Mouse (Mus musculus) gastrocnemius, adult 2 months (tissue): ENCODE results near the gene Zc3h6. TPM values are rescaled to one million over a fixed set of nuclear protein-coding genes. Genes with fewer than 3 reads are reported as not detected.

Source experiments
- DNase-seq: peaks from one replicate; pipeline ENCODE4 v3.0.0; 2022
- H3K27ac ChIP-seq: fragments of 200-600 bp; 2 replicates; pipeline ENCODE4 v1.8.1; 2022; ENCODE audit warnings: mild to moderate bottlenecking
- H3K4me3 ChIP-seq: fragments of 200-600 bp; 2 replicates; pipeline ENCODE4 v1.8.1; 2022; ENCODE audit warnings: mild to moderate bottlenecking, moderate library complexity
- CTCF ChIP-seq: fragments of 200-600 bp; IDR thresholded peaks from 2 replicates; pipeline ENCODE4 v1.8.1; 2022; ENCODE audit warnings: antibody characterized with exemption, mild to moderate bottlenecking, moderate library complexity
- intact Hi-C: fragments of 180-260 bp; cut with DNase I; formaldehyde crosslinking; loops from one replicate; pipeline ENCODE4 v1.15.1; 2025
- total RNA-seq, 2 experiments: library from RNA; stranded (reverse); gene quantifications; 2 replicates each; pipeline ENCODE4 v1.2.3; 2021

Zc3h6 gene
- total RNA-seq, 2 experiments from 2014 or later, result 5.0 to 9.0 TPM

DNA sequence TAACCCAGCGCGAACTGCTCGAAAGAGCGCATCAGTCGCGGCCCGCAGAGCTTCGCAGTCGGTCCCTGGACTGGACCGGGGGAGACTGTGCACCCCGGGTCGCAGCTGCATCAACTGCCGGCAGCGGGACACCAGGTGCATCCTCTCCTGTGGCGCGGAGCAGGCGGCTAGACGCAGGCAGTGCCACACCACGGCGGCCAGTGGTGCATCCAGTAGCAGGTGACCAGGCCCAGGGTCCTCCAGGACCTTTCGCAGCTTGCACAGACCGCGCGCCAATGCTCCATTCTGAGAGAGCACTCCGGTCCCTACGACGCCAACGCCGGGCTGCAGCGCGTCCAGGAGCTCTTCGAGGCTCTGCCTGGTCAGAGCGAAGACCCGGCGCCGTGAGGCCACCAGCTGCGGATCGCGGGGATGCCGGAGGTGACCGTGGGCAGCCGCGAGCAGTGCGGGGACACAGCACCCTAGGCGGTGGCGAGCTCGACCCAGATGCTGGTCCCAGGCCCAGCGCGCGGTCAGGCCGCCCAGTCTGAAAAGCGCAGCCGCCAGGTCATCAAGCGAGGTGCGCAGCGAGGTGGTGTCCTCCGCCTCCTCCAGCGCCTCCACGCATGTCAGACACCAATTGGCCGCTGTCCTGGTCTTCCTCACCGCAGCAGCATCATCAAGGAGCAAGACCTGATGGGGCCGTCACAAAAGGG, 71.9 kb downstream of the Zc3h6 start:
- peak overlapping the region; percentile 68 for H3K4me3 ChIP-seq
- peak; percentile 43 for DNase-seq
- intact Hi-C loops, result no loop called here
- TF ChIP-seq CTCF, result no peak
- H3K27ac ChIP-seq, result no peak overlapping the region

DNA sequence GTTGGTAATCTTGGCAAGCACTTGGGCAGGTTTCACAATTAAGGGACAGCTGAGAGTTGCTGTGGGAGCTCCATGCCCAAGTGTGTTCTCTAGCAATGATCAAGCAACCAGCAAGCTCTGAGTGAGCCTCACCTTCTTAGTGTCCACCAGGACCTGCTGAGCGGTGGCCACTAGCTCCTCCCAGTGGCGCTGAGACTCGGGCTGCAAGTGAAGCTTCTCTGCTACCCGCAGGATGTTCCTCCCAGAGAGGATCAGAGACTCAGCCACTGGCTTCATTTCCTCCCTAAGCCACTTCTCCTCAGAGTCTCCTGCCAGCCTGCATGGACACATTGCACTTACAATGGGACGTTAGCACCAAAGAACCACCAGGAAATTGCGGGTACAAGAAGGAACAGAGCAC, 73.4 kb downstream of the Zc3h6 start:
- no peak for DNase-seq
- H3K4me3 ChIP-seq, result no peak overlapping the region
- peak; percentile 15; the same call in 1 of the 2 replicates for TF ChIP-seq CTCF
- H3K27ac ChIP-seq, result no peak overlapping the region
- intact Hi-C loops, result no loop called here

GRCm38 (mm10) chr2:129046172-129046845, 79.1 kb downstream of the Zc3h6 start:
- intact Hi-C loops, result no loop called here

GRCm38 (mm10) chr2:129046846-129047196, 79.6 kb downstream of the Zc3h6 start:
- intact Hi-C loops, result no loop called here
- DNase-seq, result no peak
- no peak overlapping the region for H3K27ac ChIP-seq
- H3K4me3 ChIP-seq, result no peak overlapping the region
- no peak for TF ChIP-seq CTCF

More at GRCm38 (mm10) chr2:129046172-129046845, 79.1 kb downstream of the Zc3h6 start:
- H3K27ac ChIP-seq, result no peak overlapping the region
- H3K4me3 ChIP-seq, result no peak overlapping the region
- no peak for TF ChIP-seq CTCF
- DNase-seq, result no peak

DNA sequence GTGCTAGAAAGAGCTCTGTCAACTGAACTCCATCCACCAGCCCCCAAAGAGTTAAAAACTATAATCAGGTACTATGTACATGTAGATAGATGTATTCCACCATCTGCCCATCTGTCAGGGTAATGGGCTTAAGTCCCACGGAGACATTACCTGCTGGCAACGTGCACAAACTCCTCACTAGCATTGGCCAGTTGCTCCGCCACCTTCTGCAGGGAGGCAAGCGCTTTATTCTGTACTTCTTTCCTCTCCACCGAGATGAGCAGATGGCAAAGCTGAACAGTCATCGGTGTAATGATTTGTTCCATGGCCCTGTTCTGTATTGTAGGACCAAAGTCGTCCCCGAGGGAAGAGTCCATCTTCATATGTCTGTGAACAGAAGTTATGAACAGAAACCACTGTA, 80.6 kb downstream of the Zc3h6 start, which contains the start of gene Vinac1:
Vinac1 (minus strand) TSS at position 362 of the 400 bp plus-strand sequence.
- intact Hi-C loops, result no loop called here
- no peak for TF ChIP-seq CTCF
- H3K27ac ChIP-seq, result no peak within 1 kb of the TSS
- no peak within 1 kb of the TSS for H3K4me3 ChIP-seq
- DNase-seq, result no peak

DNA sequence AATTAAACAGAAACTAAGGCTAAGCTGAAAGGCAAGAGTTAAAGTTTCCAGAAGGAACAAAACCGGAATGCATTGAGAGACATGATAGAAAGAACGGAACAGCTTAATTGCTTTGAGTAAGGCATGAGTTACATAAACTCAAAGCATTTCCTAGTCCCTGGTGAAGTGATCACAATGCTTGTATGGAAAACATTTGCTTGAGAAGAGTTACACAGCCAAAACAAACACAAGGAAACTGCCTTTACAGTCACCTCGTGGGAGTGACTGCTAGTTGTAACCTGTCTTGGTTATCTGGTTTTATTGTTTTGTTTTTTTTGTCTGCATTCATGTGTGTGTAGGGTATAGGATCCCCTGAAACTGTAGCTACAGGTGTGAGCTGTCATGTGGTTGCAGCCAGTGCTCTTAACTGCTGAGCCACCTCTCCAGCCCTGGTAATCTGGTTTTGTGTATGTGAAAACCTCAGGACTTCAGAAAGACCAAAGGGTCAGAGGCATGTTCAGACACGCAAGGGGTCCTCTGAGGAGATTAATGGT, 85.3 kb downstream of the Zc3h6 start:
- TF ChIP-seq CTCF, result no peak
- H3K4me3 ChIP-seq, result no peak overlapping the region
- DNase-seq, result no peak
- intact Hi-C loops, result no loop called here
- H3K27ac ChIP-seq, result no peak overlapping the region

DNA sequence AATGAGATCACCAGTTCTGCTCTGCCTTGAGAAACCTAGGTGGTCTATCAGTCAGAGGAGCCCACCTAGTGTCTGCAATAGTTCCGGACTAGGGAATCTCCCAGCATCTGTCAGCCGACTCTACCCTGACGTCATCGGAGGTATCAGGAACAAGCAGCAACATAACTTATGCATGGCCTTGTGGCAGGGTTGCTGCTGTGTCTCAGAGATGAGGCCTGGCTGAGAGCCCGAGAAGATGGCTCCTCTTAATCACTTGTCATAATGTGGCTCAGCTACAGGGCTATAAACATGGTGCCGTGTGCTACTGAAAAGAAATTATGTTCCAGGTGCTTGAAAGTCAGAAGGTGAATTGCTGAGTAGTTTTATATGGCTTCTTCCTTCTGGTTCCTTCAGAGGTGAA, 88.5 kb downstream of the Zc3h6 start:
- DNase-seq, result no peak
- intact Hi-C loops, result no loop called here
- Histone ChIP-seq H3K27ac (no peak overlapping the region), H3K4me3 (no peak overlapping the region)
- TF ChIP-seq CTCF, result no peak

DNA sequence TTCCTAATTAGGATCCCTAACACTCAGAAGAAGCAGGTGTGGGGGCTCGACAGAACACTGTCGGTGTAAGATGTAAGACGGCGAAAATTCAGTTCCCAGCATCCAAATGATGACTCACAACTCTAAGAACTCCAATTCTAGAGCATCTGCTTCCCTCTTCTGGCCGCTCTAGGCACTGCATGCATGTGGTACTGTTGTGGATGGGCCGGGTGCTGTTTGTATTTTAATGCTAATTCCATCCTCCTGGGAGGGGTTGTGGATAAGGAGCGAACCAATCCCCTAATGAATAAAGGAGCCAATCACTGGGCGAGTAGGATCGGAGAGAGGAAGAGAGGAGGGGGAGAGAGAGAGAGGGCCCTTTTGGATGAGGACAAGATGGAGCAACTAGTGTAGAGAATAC, 89.4 kb downstream of the Zc3h6 start:
- intact Hi-C loops, result no loop called here
- H3K4me3 ChIP-seq, result no peak overlapping the region
- TF ChIP-seq CTCF, result peak; percentile 60
- no peak overlapping the region for H3K27ac ChIP-seq
- no peak for DNase-seq

GRCm38 (mm10) chr2:129057256-129057655, 90.1 kb downstream of the Zc3h6 start:
- Histone ChIP-seq H3K4me3 (no peak overlapping the region), H3K27ac (no peak overlapping the region)
- TF ChIP-seq CTCF, result no peak
- intact Hi-C loops, result no loop called here
- no peak for DNase-seq

DNA sequence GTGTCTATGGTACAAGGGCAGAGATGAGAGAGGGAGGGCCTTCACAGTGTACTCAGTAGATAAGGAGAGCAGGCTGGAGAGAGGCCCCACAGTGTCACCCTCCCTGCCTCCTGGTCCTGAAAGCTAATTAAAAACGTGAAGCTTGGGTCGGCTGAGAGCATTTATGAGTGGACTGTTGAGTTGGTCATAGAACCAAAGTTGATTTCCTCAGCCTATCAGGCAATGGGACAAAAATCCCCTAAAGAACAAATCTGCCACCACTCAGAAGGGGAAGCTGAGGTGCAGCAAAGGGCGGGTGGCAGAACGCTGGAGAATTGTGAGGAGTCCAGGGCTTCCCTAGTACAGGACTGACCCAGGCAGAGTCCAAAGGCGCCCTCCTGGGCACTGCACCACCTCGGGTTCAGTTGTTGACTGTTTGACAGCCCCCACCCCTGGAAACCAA, 90.7 kb downstream of the Zc3h6 start:
- Histone ChIP-seq H3K4me3 (no peak overlapping the region), H3K27ac (no peak overlapping the region)
- TF ChIP-seq CTCF, result no peak
- no peak for DNase-seq
- intact Hi-C loops, result no loop called here

DNA sequence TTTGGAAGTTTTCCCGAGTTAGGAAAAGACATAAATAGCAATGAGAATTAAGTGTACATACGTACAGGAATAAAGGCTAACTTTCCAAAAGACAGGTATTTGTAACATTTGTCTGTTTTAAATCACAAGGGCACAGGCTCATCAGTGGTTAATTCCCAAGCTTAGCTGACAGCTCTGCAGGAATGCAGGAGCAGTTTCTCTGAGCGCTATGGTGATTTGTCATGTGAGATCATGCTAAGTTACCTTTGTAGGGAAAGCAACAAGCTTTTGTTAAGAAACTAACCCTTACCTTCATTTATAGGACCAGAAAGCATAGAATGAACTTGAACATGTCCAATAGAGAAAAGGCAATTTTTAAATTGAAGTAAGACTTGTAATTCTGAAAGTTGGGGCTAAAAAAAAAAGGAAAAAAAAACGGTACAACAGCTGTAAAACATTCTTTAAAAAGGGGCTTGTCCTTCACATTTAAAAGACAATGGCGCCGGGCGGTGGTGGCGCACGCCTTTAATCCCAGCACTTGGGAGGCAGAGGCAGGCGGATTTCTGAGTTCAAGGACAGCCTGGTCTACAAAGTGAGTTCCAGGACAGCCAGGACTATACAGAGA, 94.4 kb downstream of the Zc3h6 start:
- TF ChIP-seq CTCF, result no peak
- no peak for DNase-seq
- intact Hi-C loops, result no loop called here
- Histone ChIP-seq H3K4me3 (no peak overlapping the region), H3K27ac (no peak overlapping the region)

GRCm38 (mm10) chr2:129065437-129066282, 98.5 kb downstream of the Zc3h6 start, which contains the start of gene Ttl:
TSS of gene Ttl (plus strand) at chr2:129065942.
- peak within 1 kb of the TSS; percentile 91 for H3K27ac ChIP-seq
- intact Hi-C loops, result loop anchor here (5.0 kb wide), 1 partner anchor 118 kb away; no protein-coding TSS in a partner anchor
- peak within 1 kb of the TSS; percentile 90 for H3K4me3 ChIP-seq
- DNase-seq, result peak; percentile 91
- TF ChIP-seq CTCF, result 0 out of 2 replicates have a peak, but pooled peaks have one; percentile 9
